Mouse (Mus musculus): Measurements from ENCODE around the gene Rergl.

GRCm38 (mm10) chr6:139525406-139525805, 23.6 kb upstream of the Rergl start:
- no peak for TF ChIP-seq CTCF (IDR thresholded peaks at IDR 0.05; ENCODE audit: extremely low read depth, insufficient read length, insufficient replicate concordance, low read depth, low read length)
- no peak for TF ChIP-seq POLR2A (IDR thresholded peaks at IDR 0.05; ENCODE audit: low read depth, low read length)

Measured in small intestine, adult 2 months (tissue).